Mouse (Mus musculus) lung, postnatal 0 days (tissue): ENCODE results near the gene Hcrt.

Experiments used
- CTCF ChIP-seq: IDR thresholded peaks from 2 replicates; pipeline ENCODE4 v1.5.1; 2016; ENCODE audit warnings: antibody characterized with exemption, mild to moderate bottlenecking
- EP300 ChIP-seq: IDR thresholded peaks from 2 replicates; pipeline ENCODE4 v1.6.1; 2016; ENCODE audit warnings: antibody characterized with exemption, mild to moderate bottlenecking, control low read depth

- TF ChIP-seq CTCF: no peak
- TF ChIP-seq EP300: no peak
These were observed 8.6 kb downstream of the Hcrt start for GRCm38 (mm10) chr11:100754021-100754692.
